Mouse (Mus musculus) heart, postnatal 36 days (tissue): ENCODE results near the gene Ndst4. TPM values are rescaled to one million over a fixed set of nuclear protein-coding genes. Genes with fewer than 3 reads are reported as not detected.

Experiments used
- DNase-seq, 2 experiments: peaks; one replicate each; pipeline ENCODE4 v3.0.0; 2021 to 2022
- intact Hi-C: fragments of 180-260 bp; cut with DNase I; formaldehyde crosslinking; loops from one replicate; pipeline ENCODE4 v1.15.1; 2025
- total RNA-seq, 2 experiments: library from RNA; stranded (reverse); gene quantifications; 2 replicates each; pipeline ENCODE4 v1.2.3; 2021

Gene Ndst4
- total RNA-seq, 2 experiments from 2014 or later = not detected

DNA sequence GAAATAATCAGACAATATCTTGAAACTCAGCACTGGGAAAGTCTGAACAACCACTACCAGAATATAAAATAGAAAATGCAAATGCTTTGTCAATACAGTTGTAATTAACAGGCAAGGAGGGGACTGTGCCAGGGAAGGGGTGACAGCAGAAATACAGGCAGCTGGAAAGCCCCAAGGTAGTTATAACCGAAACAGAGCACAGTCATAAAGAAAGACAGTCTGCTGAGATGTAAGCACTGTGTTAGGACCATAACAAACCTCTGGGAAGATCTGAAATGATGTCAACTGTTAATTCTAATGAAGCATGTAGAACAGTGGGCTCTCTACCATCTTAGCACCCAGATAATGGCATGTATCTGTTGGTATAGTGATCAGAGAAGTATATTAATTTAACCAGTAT lies 287.1 kb downstream of the Ndst4 start:
- intact Hi-C loops = no loop called here
- no peak for DNase-seq

DNA sequence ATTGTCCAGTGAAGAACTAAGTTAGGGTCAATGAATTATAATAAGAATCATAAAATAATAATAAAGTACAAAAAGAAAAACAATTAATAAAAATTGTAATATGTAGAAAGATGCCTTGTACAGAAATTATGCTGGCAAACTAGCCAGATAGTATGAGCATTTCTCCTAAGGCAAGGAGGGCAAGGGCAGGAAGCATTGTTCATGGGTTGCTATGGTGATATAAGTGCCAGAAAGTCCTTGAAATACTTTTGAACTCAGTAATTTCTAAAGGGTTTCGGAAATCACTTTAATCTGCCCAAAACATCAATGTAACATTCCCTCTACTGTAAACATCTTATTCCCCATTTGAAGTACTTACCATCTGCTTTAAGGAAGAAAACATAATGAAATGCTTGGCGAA lies 319.1 kb downstream of the Ndst4 start:
- intact Hi-C loops = no loop called here
- DNase-seq = no peak

DNA sequence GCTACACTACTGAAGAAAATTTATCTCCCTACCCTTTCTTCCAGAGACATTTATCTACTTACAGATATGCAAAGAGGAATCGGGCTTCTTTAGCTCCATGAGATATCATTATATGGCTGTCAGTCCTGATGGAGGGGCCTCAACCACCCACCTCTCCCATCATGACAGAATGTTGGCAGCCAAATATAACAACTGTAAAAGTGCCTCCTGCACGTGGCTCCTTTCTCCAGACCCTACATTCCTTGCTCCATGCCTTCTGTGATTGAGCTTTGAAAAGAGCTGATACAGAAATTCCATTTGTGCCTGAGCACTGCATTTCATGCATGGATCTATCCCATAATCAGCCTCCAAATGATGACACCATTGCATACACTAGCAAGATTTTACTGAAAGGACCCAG lies 331.1 kb downstream of the Ndst4 start:
- DNase-seq = no peak
- intact Hi-C loops = no loop called here

DNA sequence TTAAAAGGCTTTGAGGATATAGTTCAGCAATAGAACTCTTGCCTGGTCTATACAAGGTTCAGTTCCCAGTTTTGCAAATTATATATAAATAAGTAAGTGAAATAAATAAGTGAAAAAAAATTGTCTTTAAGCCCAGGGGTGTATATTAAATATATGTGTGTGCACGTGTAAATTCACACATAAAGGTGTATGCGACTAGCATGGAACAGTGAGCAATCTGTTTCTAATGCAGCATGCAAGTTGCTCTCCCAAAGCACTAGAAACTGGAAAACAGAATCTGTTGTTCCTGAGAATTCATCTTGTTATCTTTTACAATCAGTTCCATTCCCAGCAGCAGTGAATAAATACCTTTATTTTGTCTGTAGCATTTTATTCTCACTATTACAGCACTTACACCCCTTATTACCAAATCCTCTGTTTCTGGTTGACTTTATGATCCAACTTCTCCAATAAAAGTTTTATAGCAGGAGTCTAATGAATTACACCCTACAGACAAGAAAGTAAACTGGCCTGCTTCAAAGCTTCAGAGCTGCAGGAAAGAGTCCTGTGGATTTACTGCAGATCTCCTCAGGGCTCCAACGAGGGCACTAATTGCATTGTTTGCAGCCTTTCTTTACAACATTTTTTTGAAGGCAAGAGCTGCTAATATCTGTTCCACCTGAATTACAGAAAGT lies 340.7 kb downstream of the Ndst4 start:
- DNase-seq = no peak

DNA sequence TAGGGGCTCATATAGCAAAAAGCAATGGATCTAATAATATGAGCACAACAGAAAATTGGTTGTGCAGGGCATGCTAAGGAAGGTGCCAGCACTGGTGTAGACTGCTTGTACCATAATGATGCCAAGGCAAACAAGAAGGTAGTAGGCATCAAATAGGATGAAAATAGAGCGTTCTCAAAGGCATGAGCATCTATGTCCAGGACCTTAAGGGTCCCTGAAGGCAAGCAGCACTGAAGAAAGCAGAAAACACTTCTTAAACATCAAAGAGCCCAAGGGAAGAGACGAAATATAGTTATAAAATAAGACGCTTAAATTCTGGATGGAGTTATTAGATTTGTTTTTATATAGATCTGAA lies 341.2 kb downstream of the Ndst4 start:
- intact Hi-C loops = no loop called here
- no peak for DNase-seq

More for the DNA sequence above, 340.7 kb downstream of the Ndst4 start:
- intact Hi-C loops = no loop called here

DNA sequence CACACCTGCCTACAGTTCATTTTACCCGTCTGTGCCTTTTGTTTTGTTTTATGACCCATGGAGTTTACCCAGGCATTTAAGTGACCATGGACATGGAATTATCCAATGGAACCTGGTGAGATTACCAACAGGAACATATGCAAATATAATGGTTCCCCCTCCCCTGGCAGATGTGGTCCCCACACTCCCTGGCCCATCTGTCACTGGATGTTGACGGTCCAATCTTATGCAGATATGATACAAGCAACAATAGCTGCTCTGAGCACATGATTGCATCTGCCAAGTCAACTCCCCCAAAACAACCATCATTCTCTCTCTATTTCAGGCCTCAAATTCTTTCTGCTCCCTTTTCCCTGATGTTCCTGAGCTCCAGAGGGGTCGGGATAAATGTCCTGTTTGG lies 342.5 kb downstream of the Ndst4 start:
- intact Hi-C loops = no loop called here

DNA sequence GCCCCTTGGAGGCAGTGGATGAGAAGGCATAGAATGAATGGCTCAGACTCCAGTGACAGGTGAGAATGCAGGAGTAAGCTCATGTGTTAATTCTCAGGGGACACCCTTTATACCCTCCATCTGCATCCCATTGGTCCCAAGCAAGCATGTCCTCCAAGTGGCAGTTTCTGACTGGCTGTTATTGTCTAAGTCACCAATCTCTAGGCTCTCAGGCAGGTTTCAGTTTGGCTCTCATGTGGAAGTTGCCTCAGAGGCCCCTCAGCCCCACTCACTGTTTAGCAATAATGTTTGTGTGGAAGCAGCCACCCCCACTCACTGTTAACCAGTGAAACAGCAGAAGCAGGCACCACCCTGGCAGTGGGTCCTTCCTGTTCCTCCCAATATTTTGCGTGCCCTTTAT lies 353.0 kb downstream of the Ndst4 start:
- no peak for DNase-seq

More for the DNA sequence above, 342.5 kb downstream of the Ndst4 start:
- no peak for DNase-seq

DNA sequence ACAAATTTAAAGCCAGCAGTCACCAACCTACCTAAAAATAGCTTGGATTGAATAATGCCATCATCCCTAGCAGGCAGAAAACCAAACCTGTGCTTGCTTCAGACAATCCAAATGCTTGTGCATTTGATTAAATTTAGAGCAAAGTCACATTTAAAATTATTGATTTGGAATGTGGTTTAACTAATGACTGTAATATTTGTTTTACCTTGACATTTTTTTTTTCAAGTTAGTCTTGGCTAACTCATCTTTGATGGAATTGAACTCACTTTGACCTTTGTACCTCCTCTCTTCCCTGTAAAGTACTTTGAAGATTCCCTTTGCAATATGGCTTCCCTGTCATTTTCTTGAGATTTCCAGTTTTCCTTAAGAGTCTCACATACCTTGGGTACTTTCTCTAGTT lies 356.8 kb downstream of the Ndst4 start:
- DNase-seq = no peak
- intact Hi-C loops = no loop called here

More for the DNA sequence above, 353.0 kb downstream of the Ndst4 start:
- intact Hi-C loops = no loop called here
